Mouse (Mus musculus): ENCODE results near the gene Egln3.

GRCm38 (mm10) chr12:54247835-54248234 lies 44.2 kb upstream of the Egln3 start:
- TF ChIP-seq CHD2 (IDR thresholded peaks at IDR 0.05; ENCODE audit: low read depth, low read length) (no peak), HCFC1 (IDR thresholded peaks at IDR 0.05; ENCODE audit: borderline replicate concordance, insufficient read depth, low read length) (no peak), ZC3H11A (IDR thresholded peaks at IDR 0.05; ENCODE audit: borderline replicate concordance, low read depth, low read length) (no peak), ZNF384 (IDR thresholded peaks at IDR 0.05; ENCODE audit: low read depth, low read length) (no peak)
